In genomic region chr6:98769322-98769721, GRCm38 (mm10) we compare ENCODE assay signal across 15 mouse cellular contexts.
A peak's percentile ranks its signal among the peaks of the same experiment; 100 is the strongest.
DNase-seq lines count a peak whose midpoint lies in the region; ATAC-seq lines count a peak whose summit lies in the region.
"Had no signal": no experiment of that assay in that cellular context is flagged by ENCODE, and none has a peak within 500 bp of the region (broad histone marks: within the 10 kb centered on the region; RNA-seq: fewer than 3 reads in every experiment).

No protein-coding gene starts in this region.

- no peak overlapping the region for H3K4me2 ChIP-seq in forebrain, embryonic 16.5 days (ENCODE audit: low read length)
- H3K4me2 ChIP-seq in forebrain, embryonic 11.5 days (ENCODE audit: low read depth, low read length, severe bottlenecking), result no peak overlapping the region
- H3K4me2 ChIP-seq in limb, embryonic 13.5 days (replicated peaks), result no peak overlapping the region
- no peak overlapping the region for H3K4me2 ChIP-seq in kidney, embryonic 14.5 days (replicated peaks; ENCODE audit: low read depth, low read length)
- H3K4me2 ChIP-seq: heart, embryonic 11.5 days; midbrain, embryonic 15.5 days had no signal

- no peak overlapping the region for H3K9ac ChIP-seq in forebrain, embryonic 16.5 days (replicated peaks; ENCODE audit: low read depth, low read length)
- no peak overlapping the region for H3K9ac ChIP-seq in forebrain, embryonic 11.5 days (ENCODE audit: low read length)
- H3K9ac ChIP-seq in limb, embryonic 13.5 days, result no peak overlapping the region
- H3K9ac ChIP-seq in kidney, embryonic 14.5 days (ENCODE audit: low read depth, low read length), result no peak overlapping the region
- H3K9ac ChIP-seq: midbrain, embryonic 15.5 days had no signal

- no peak for DNase-seq in forebrain, embryonic 11.5 days (ENCODE audit: low spot score)
- DNase-seq in limb, embryonic 10.5 days (ENCODE audit: low spot score), result no peak
- DNase-seq in Muller cell, postnatal 12 days (ENCODE audit: inconsistent ontology term), result peak; percentile 66
- peak; percentile 87 for DNase-seq in fibroblast of lung, adult 2 months (ENCODE audit: low read depth)
- DNase-seq: adrenal gland, postnatal 25 days; gastrocnemius, postnatal 10 days; heart, postnatal 36 days; kidney, adult 11 months; kidney, postnatal 4 days had no signal

- H3K9me3 ChIP-seq in forebrain, embryonic 16.5 days (ENCODE audit: control insufficient read depth, low read length), result no peaks in the 10 kb centered on the region
- no peaks in the 10 kb centered on the region for H3K9me3 ChIP-seq in forebrain, embryonic 11.5 days (ENCODE audit: control insufficient read depth, low read length)
- H3K9me3 ChIP-seq in limb, embryonic 13.5 days, result no peaks in the 10 kb centered on the region
- H3K9me3 ChIP-seq in limb, embryonic 10.5 days (replicated peaks), result no peaks in the 10 kb centered on the region
- H3K9me3 ChIP-seq in kidney, embryonic 14.5 days (ENCODE audit: control insufficient read depth, low read length), result no peaks in the 10 kb centered on the region
- H3K9me3 ChIP-seq: midbrain, embryonic 15.5 days had no signal

- H3K4me3 ChIP-seq in forebrain, embryonic 16.5 days (replicated peaks; ENCODE audit: low read length), result no peak overlapping the region
- H3K4me3 ChIP-seq in forebrain, embryonic 11.5 days (ENCODE audit: low read depth, low read length), result no peak overlapping the region
- no peak overlapping the region for H3K4me3 ChIP-seq in limb, embryonic 13.5 days
- H3K4me3 ChIP-seq in limb, embryonic 10.5 days, result no peak overlapping the region
- H3K4me3 ChIP-seq in kidney, embryonic 14.5 days (ENCODE audit: low read length), result no peak overlapping the region
- H3K4me3 ChIP-seq: midbrain, embryonic 15.5 days had no signal

- H3K36me3 ChIP-seq in forebrain, embryonic 16.5 days (ENCODE audit: control insufficient read depth, insufficient read depth), result no peaks in the 10 kb centered on the region
- no peaks in the 10 kb centered on the region for H3K36me3 ChIP-seq in forebrain, embryonic 11.5 days (ENCODE audit: control insufficient read depth, insufficient read depth, low read length)
- H3K36me3 ChIP-seq in limb, embryonic 13.5 days, result no peaks in the 10 kb centered on the region
- no peaks in the 10 kb centered on the region for H3K36me3 ChIP-seq in limb, embryonic 10.5 days
- H3K36me3 ChIP-seq in kidney, embryonic 14.5 days (ENCODE audit: control insufficient read depth, insufficient read depth, low read length), result no peaks in the 10 kb centered on the region
- H3K36me3 ChIP-seq: midbrain, embryonic 15.5 days had no signal

- H3K27me3 ChIP-seq in forebrain, embryonic 16.5 days (replicated peaks; ENCODE audit: control insufficient read depth, insufficient read depth, low read length), result peaks cover 40% of the 10 kb centered on the region
- H3K27me3 ChIP-seq in forebrain, embryonic 11.5 days (ENCODE audit: control insufficient read depth, insufficient read depth, low read length), result peaks cover 7% of the 10 kb centered on the region; the same call in 1 of the 2 replicates
- peaks cover 3% of the 10 kb centered on the region; the same call in 1 of the 2 replicates for H3K27me3 ChIP-seq in limb, embryonic 13.5 days
- no peaks in the 10 kb centered on the region for H3K27me3 ChIP-seq in limb, embryonic 10.5 days (ENCODE audit: low read depth, poor library complexity, severe bottlenecking)
- H3K27me3 ChIP-seq in kidney, embryonic 14.5 days (ENCODE audit: control insufficient read depth, insufficient read depth, low read length), result no peaks in the 10 kb centered on the region
- H3K27me3 ChIP-seq: midbrain, embryonic 15.5 days had no signal

- H3K4me1 ChIP-seq in forebrain, embryonic 16.5 days (replicated peaks; ENCODE audit: control insufficient read depth, insufficient read depth, low read length), result peaks cover 20% of the 10 kb centered on the region
- no peaks in the 10 kb centered on the region; the same call in 1 of the 2 replicates for H3K4me1 ChIP-seq in forebrain, embryonic 11.5 days (replicated peaks; ENCODE audit: control insufficient read depth, insufficient read depth, low read length)
- peaks cover 18% of the 10 kb centered on the region for H3K4me1 ChIP-seq in limb, embryonic 13.5 days
- H3K4me1 ChIP-seq in limb, embryonic 10.5 days, result peaks cover 4% of the 10 kb centered on the region; the same call in 1 of the 2 replicates
- no peaks in the 10 kb centered on the region for H3K4me1 ChIP-seq in kidney, embryonic 14.5 days (ENCODE audit: control insufficient read depth, insufficient read depth, low read length)

- H3K27ac ChIP-seq in forebrain, embryonic 16.5 days (ENCODE audit: low read length), result no peak overlapping the region
- no peak overlapping the region for H3K27ac ChIP-seq in forebrain, embryonic 11.5 days (ENCODE audit: low read depth, low read length)
- H3K27ac ChIP-seq in limb, embryonic 13.5 days, result peak overlapping the region; percentile 65
- H3K27ac ChIP-seq in limb, embryonic 10.5 days, result no peak overlapping the region
- H3K27ac ChIP-seq in kidney, embryonic 14.5 days (ENCODE audit: low read depth, low read length), result no peak overlapping the region
- H3K27ac ChIP-seq: midbrain, embryonic 15.5 days; stomach, postnatal 0 days had no signal

- 38% methylated on average over 6 of the region's 6 CpGs for WGBS in forebrain, embryonic 16.5 days
- WGBS in forebrain, embryonic 11.5 days, result 90% methylated on average over 6 of the region's 6 CpGs
- 56% methylated on average over 6 of the region's 6 CpGs for WGBS in limb, embryonic 13.5 days
- WGBS in limb, embryonic 10.5 days, result 95% methylated on average over 6 of the region's 6 CpGs
- WGBS in kidney, embryonic 14.5 days, result 91% methylated on average over 6 of the region's 6 CpGs

- ATAC-seq in forebrain, embryonic 16.5 days, result 0 out of 2 replicates have a peak, but pooled peaks have one; percentile 29
- no peak for ATAC-seq in forebrain, embryonic 11.5 days (replicated peaks; ENCODE audit: low FRiP score)
- peak; percentile 59; the same call in 1 of the 2 replicates for ATAC-seq in limb, embryonic 13.5 days (ENCODE audit: low FRiP score, low read depth)
- no peak for ATAC-seq in kidney, embryonic 14.5 days (ENCODE audit: low FRiP score, low TSS enrichment)
- ATAC-seq: midbrain, embryonic 15.5 days had no signal

Comparison
In these comparisons a context has a peak if more than half of its experiments do, and no peak if none do; other contexts are left out.
1. ATAC-seq: peak in forebrain, embryonic 16.5 days (single experiment) and limb, embryonic 13.5 days (single experiment); none in forebrain, embryonic 11.5 days (single experiment) and kidney, embryonic 14.5 days (single experiment).
2. DNase-seq: peak in Muller cell, postnatal 12 days (single experiment) and fibroblast of lung, adult 2 months (single experiment); none in forebrain, embryonic 11.5 days (single experiment) and limb, embryonic 10.5 days (single experiment).